Mouse (Mus musculus): ENCODE results near the gene Zfp74. TPM values are rescaled to one million over a fixed set of nuclear protein-coding genes. Genes with fewer than 3 reads are reported as not detected.
A peak's percentile ranks its signal among the peaks of the same experiment; 100 is the strongest.

The Zfp74 gene
- 2.8 and 3.1 TPM in 2 replicates for polyA plus RNA-seq (2015; fragmentation: Nextera tagmentation; extraction: Ambion mirVana)

DNA sequence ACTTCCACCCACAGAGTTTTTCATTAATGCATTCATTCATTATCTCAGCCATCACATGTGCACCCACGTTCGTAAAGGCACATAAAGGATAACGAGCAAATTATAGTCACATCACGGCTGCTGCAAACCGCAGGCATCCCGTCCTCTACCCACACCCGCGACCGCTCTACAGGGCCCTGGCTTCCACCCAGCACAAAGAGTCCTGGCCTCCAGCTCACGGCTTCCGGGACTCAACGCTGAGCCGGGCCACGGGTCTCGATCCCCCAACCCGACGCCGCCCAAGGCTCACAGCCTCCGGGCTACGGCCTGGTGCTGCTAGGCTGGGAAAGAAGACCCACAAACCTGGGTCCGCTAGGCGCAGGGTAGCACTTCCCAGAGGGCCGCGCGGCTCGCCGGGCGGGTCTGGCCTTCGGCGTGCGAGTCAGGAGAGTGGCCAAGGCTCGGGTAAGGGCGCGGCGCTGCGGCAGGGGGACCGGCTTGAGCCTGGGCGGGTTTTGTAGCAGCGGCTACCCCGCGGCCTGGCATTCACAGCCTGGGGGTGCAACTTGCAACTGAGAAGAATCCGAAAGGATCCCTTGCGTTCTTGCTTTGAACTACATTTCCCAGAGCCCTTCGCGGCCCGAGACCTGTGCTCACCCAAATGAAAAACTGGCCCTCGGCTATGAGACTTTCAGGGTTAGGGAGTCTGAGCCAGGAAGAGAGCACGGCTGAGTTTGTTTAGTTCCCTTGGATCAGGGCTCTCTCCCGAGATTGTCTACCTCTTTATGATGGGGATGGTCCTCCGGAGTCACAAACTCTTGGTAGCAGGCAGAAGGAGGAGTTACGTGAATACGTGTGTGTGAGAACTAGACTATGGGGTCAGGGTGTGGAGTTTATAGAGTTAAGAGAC is at the start of gene Zfp74:
TSS of gene Zfp74 (minus strand) at position 577 of the 889 bp plus-strand sequence.
- H3K9me3 ChIP-seq (ENCODE audit: control insufficient read depth, low read length), result no peaks in the 10 kb centered on the region
- H3K27ac ChIP-seq (replicated peaks), result peak within 1 kb of the TSS; percentile 92
- DNase-seq (ENCODE audit: low spot score) (peak; percentile 79), ATAC-seq (ENCODE audit: low FRiP score, low TSS enrichment) (peak; percentile 85)
- H3K27me3 ChIP-seq (ENCODE audit: control insufficient read depth, insufficient read depth, low read length), result no peaks in the 10 kb centered on the region
- under 1% methylated on average over 46 of the region's 52 CpGs for WGBS
- peak within 1 kb of the TSS; percentile 71 for H3K4me2 ChIP-seq (replicated peaks; ENCODE audit: low read depth)
- H3K36me3 ChIP-seq (ENCODE audit: control insufficient read depth, insufficient read depth, low read length), result no peaks in the 10 kb centered on the region
- H3K9ac ChIP-seq (ENCODE audit: low read length), result peak within 1 kb of the TSS; percentile 89
- H3K4me3 ChIP-seq (ENCODE audit: low read depth, low read length), result peak within 1 kb of the TSS; percentile 80
- TF ChIP-seq EP300 (optimal IDR thresholded peaks at IDR 0.05) (no peak), CTCF (IDR thresholded peaks at IDR 0.05; ENCODE audit: low read depth) (peak; percentile 26)
- no peaks in the 10 kb centered on the region for H3K4me1 ChIP-seq (replicated peaks; ENCODE audit: control insufficient read depth, insufficient read depth)

GRCm38 (mm10) chr7:30000601-30001000 is 46.7 kb upstream of the Zfp74 start:
- ATAC-seq (ENCODE audit: low FRiP score, low TSS enrichment), result peak; percentile 89
- Histone ChIP-seq H3K4me2 (replicated peaks; ENCODE audit: low read depth) (no peak overlapping the region), H3K9ac (ENCODE audit: low read length) (no peak overlapping the region), H3K4me1 (replicated peaks; ENCODE audit: control insufficient read depth, insufficient read depth) (no peaks in the 10 kb centered on the region), H3K27me3 (ENCODE audit: control insufficient read depth, insufficient read depth, low read length) (no peaks in the 10 kb centered on the region), H3K27ac (replicated peaks) (peak overlapping the region; percentile 56), H3K36me3 (ENCODE audit: control insufficient read depth, insufficient read depth, low read length) (peaks cover 10% of the 10 kb centered on the region; the same call in 1 of the 2 replicates), H3K9me3 (ENCODE audit: control insufficient read depth, low read length) (no peaks in the 10 kb centered on the region), H3K4me3 (ENCODE audit: low read depth, low read length) (no peak overlapping the region)
- TF ChIP-seq CTCF (IDR thresholded peaks at IDR 0.05; ENCODE audit: low read depth) (no peak), EP300 (optimal IDR thresholded peaks at IDR 0.05) (no peak)
- peak; percentile 48 for DNase-seq (ENCODE audit: low spot score)
- WGBS, result 52% methylated on average over 5 of the region's 5 CpGs

DNA sequence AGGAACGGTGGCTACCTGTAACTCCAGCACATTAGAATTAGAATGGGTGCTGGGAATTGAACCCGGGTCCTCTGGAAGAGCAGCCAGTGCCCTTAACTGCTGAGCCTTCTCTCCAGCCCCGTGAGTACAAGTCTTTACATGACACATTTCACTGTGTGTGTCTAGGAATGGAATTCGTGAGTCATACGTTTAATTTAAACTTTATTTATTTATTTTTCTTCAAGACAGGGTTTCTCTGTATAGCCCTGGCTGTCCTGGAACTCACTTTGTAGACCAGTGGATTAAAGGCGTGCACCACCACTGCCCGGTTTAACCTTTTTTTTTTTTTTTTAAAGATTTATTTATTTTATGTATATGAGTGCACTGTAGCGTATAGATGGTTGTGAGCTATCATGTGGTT is 41.2 kb upstream of the Zfp74 start:
- Histone ChIP-seq H3K9me3 (ENCODE audit: control insufficient read depth, low read length) (no peaks in the 10 kb centered on the region), H3K4me1 (replicated peaks; ENCODE audit: control insufficient read depth, insufficient read depth) (no peaks in the 10 kb centered on the region), H3K36me3 (ENCODE audit: control insufficient read depth, insufficient read depth, low read length) (peaks cover 18% of the 10 kb centered on the region; the same call in 1 of the 2 replicates), H3K9ac (ENCODE audit: low read length) (no peak overlapping the region), H3K27ac (replicated peaks) (no peak overlapping the region), H3K27me3 (ENCODE audit: control insufficient read depth, insufficient read depth, low read length) (no peaks in the 10 kb centered on the region), H3K4me3 (ENCODE audit: low read depth, low read length) (no peak overlapping the region), H3K4me2 (replicated peaks; ENCODE audit: low read depth) (no peak overlapping the region)
- 61% methylated on average over 8 of the region's 8 CpGs for WGBS
- ATAC-seq (ENCODE audit: low FRiP score, low TSS enrichment), result peak; percentile 60
- TF ChIP-seq CTCF (IDR thresholded peaks at IDR 0.05; ENCODE audit: low read depth) (no peak), EP300 (optimal IDR thresholded peaks at IDR 0.05) (no peak)
- no peak for DNase-seq (ENCODE audit: low spot score)

GRCm38 (mm10) chr7:29993340-29993739 is 39.5 kb upstream of the Zfp74 start:
- Histone ChIP-seq H3K27ac (replicated peaks) (no peak overlapping the region), H3K27me3 (ENCODE audit: control insufficient read depth, insufficient read depth, low read length) (no peaks in the 10 kb centered on the region), H3K4me1 (replicated peaks; ENCODE audit: control insufficient read depth, insufficient read depth) (no peaks in the 10 kb centered on the region), H3K9ac (ENCODE audit: low read length) (no peak overlapping the region), H3K36me3 (ENCODE audit: control insufficient read depth, insufficient read depth, low read length) (peaks cover 14% of the 10 kb centered on the region; the same call in 1 of the 2 replicates), H3K9me3 (ENCODE audit: control insufficient read depth, low read length) (no peaks in the 10 kb centered on the region), H3K4me2 (replicated peaks; ENCODE audit: low read depth) (no peak overlapping the region), H3K4me3 (ENCODE audit: low read depth, low read length) (no peak overlapping the region)
- no peak for ATAC-seq (ENCODE audit: low FRiP score, low TSS enrichment)
- TF ChIP-seq CTCF (IDR thresholded peaks at IDR 0.05; ENCODE audit: low read depth) (no peak), EP300 (optimal IDR thresholded peaks at IDR 0.05) (no peak)
- DNase-seq (ENCODE audit: low spot score), result no peak
- 94% methylated on average over 9 of the region's 9 CpGs for WGBS

- TF ChIP-seq EP300 (optimal IDR thresholded peaks at IDR 0.05) (no peak), CTCF (IDR thresholded peaks at IDR 0.05; ENCODE audit: low read depth) (no peak)
- H3K9ac ChIP-seq (ENCODE audit: low read length), result no peak overlapping the region
- H3K4me2 ChIP-seq (replicated peaks; ENCODE audit: low read depth), result no peak overlapping the region
- peaks cover 9% of the 10 kb centered on the region; the same call in 1 of the 2 replicates for H3K36me3 ChIP-seq (ENCODE audit: control insufficient read depth, insufficient read depth, low read length)
- no peak for DNase-seq (ENCODE audit: low spot score)
- ATAC-seq (ENCODE audit: low FRiP score, low TSS enrichment), result no peak
- no peaks in the 10 kb centered on the region for H3K9me3 ChIP-seq (ENCODE audit: control insufficient read depth, low read length)
- WGBS, result 88% methylated on average over 8 of the region's 8 CpGs
- H3K27me3 ChIP-seq (ENCODE audit: control insufficient read depth, insufficient read depth, low read length), result no peaks in the 10 kb centered on the region
- H3K27ac ChIP-seq (replicated peaks), result no peak overlapping the region
- H3K4me1 ChIP-seq (replicated peaks; ENCODE audit: control insufficient read depth, insufficient read depth), result no peaks in the 10 kb centered on the region
- H3K4me3 ChIP-seq (ENCODE audit: low read depth, low read length), result no peak overlapping the region
These were observed 38.8 kb upstream of the Zfp74 start for GRCm38 (mm10) chr7:29992698-29993097.

DNA sequence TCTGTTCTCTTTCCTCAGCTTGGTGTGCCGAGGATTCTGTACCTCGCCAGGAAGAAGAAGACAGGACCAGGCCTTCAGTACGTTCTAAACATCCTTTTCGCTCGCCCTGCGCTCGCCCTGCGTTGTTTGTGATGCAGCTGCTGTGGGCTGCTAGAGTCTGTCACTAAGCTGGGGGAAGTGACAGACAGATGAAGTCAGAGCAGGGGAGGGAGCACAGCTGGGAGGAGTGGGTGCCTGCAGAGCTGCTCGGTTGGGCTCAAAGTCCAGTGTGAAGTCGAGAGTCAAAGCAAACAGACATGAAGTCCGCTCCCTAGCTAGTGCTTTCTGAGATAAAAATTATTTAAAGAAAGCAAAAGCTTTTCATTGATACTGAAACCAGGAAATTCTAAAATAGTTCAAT is 35.1 kb upstream of the Zfp74 start:
- ATAC-seq (ENCODE audit: low FRiP score, low TSS enrichment) (peak; percentile 87), DNase-seq (ENCODE audit: low spot score) (peak; percentile 78)
- H3K9me3 ChIP-seq (ENCODE audit: control insufficient read depth, low read length), result no peaks in the 10 kb centered on the region
- H3K4me2 ChIP-seq (replicated peaks; ENCODE audit: low read depth), result no peak overlapping the region
- H3K27ac ChIP-seq (replicated peaks), result peak overlapping the region; percentile 49; the same call in 1 of the 2 replicates
- H3K36me3 ChIP-seq (ENCODE audit: control insufficient read depth, insufficient read depth, low read length), result peaks cover 13% of the 10 kb centered on the region; the same call in 1 of the 2 replicates
- no peaks in the 10 kb centered on the region for H3K4me1 ChIP-seq (replicated peaks; ENCODE audit: control insufficient read depth, insufficient read depth)
- H3K27me3 ChIP-seq (ENCODE audit: control insufficient read depth, insufficient read depth, low read length), result no peaks in the 10 kb centered on the region
- H3K4me3 ChIP-seq (ENCODE audit: low read depth, low read length), result no peak overlapping the region
- TF ChIP-seq EP300 (optimal IDR thresholded peaks at IDR 0.05) (no peak), CTCF (IDR thresholded peaks at IDR 0.05; ENCODE audit: low read depth) (no peak)
- no peak overlapping the region for H3K9ac ChIP-seq (ENCODE audit: low read length)
- 66% methylated on average over 11 of the region's 11 CpGs for WGBS

Data from stomach, postnatal 0 days (tissue).